Mouse (Mus musculus) MEL (cell line): ENCODE measurements around the gene Tm9sf2. TPM values are rescaled to one million over a fixed set of nuclear protein-coding genes. Genes with fewer than 3 reads are reported as not detected.

Source experiments
- DNase-seq: peaks from one replicate; pipeline ENCODE4 v3.0.0; 2011; ENCODE audit warnings: low read depth, low spot score
- H3K27ac ChIP-seq: 2 replicates; pipeline ENCODE4 v1.5.1; 2012; ENCODE audit warnings: low read depth, mild to moderate bottlenecking, control low read depth, low read length, moderate library complexity; ENCODE audit not compliant: control insufficient read depth
- H3K27me3 ChIP-seq, 2 experiments: fragments of 150-350 bp in 1 of 2; sonication (generic) in 1 of 2; 2 replicates each; pipeline ENCODE4 v1.6.1; 2012; ENCODE audit warnings: low read length in 2 of 2, mild to moderate bottlenecking in 2 of 2, improper control_type of control experiment in 1 of 2, moderate library complexity in 1 of 2; ENCODE audit not compliant: insufficient read depth in 2 of 2, control insufficient read depth in 1 of 2
- H3K36me3 ChIP-seq, 2 experiments: 2 replicates each; pipeline ENCODE4 v1.6.1; 2012 to 2014; ENCODE audit warnings: low read length in 2 of 2, improper control_type of control experiment in 1 of 2, inconsistent platforms in 1 of 2, mild to moderate bottlenecking in 1 of 2; ENCODE audit not compliant: insufficient read depth in 2 of 2, control insufficient read depth in 1 of 2
- H3K4me1 ChIP-seq, 2 experiments: fragments of 150-350 bp in 1 of 2; sonication (generic) in 1 of 2; 2 replicates each; pipeline ENCODE4 v1.6.1; 2012; ENCODE audit warnings: low read length in 2 of 2, improper control_type of control experiment in 1 of 2, mild to moderate bottlenecking in 1 of 2; ENCODE audit not compliant: insufficient read depth in 2 of 2, control insufficient read depth in 1 of 2
- H3K4me3 ChIP-seq, 2 experiments: fragments of 150-350 bp in 1 of 2; sonication (generic) in 1 of 2; 2 replicates each; pipeline ENCODE4 v1.5.1; 2012; ENCODE audit warnings: low read depth in 2 of 2, low read length in 2 of 2, mild to moderate bottlenecking in 2 of 2, moderate library complexity in 2 of 2, control low read depth in 1 of 2, improper control_type of control experiment in 1 of 2; ENCODE audit not compliant: control insufficient read depth in 1 of 2, insufficient read depth in 1 of 2
- H3K79me2 ChIP-seq: 2 replicates; pipeline ENCODE4 v1.6.1; 2012; ENCODE audit warnings: mild to moderate bottlenecking, low read length, moderate library complexity; ENCODE audit not compliant: control insufficient read depth, poor library complexity, insufficient read depth
- H3K9ac ChIP-seq: 2 replicates; pipeline ENCODE4 v1.6.1; 2012; ENCODE audit warnings: low read depth, mild to moderate bottlenecking, control low read depth, low read length, moderate library complexity; ENCODE audit not compliant: control insufficient read depth, poor library complexity, severe bottlenecking
- H3K9me3 ChIP-seq: fragments of 150-350 bp; sonication (generic); replicated peaks from 2 replicates; pipeline ENCODE4 v1.6.1; 2012; ENCODE audit warnings: mild to moderate bottlenecking, low read length, improper control_type of control experiment, moderate library complexity; ENCODE audit not compliant: insufficient read depth
- BHLHE40 ChIP-seq: IDR thresholded peaks from 2 replicates; pipeline ENCODE4 v1.6.1; 2012; ENCODE audit warnings: low read depth, mild to moderate bottlenecking, inconsistent platforms, low read length, improper control_type of control experiment, borderline replicate concordance
- CHD1 ChIP-seq: IDR thresholded peaks from 2 replicates; pipeline ENCODE4 v1.6.1; 2012; ENCODE audit warnings: low read depth, mild to moderate bottlenecking, inconsistent platforms, low read length, improper control_type of control experiment
- CTCF ChIP-seq, 3 experiments: IDR thresholded peaks in 2 of 3; conservative IDR thresholded peaks in 1 of 3; 2 replicates each; pipeline ENCODE4 v1.5.1; 2011 to 2012; ENCODE audit warnings: low read length in 3 of 3, low read depth in 2 of 3, mild to moderate bottlenecking in 2 of 3, improper control_type of control experiment in 1 of 3, inconsistent platforms in 1 of 3, mixed read lengths in 1 of 3, moderate library complexity in 1 of 3; ENCODE audit not compliant: control insufficient read depth in 1 of 3, insufficient read depth in 1 of 3, poor library complexity in 1 of 3, severe bottlenecking in 1 of 3
- E2F4 ChIP-seq: IDR thresholded peaks from 2 replicates; pipeline ENCODE4 v1.6.1; 2011; ENCODE audit warnings: low read depth, low read length, improper control_type of control experiment, borderline replicate concordance
- ELF1 ChIP-seq: IDR thresholded peaks from 2 replicates; pipeline ENCODE4 v1.6.1; 2014; ENCODE audit warnings: low read depth, mild to moderate bottlenecking, inconsistent platforms, low read length, improper control_type of control experiment, moderate library complexity
- EP300 ChIP-seq, 2 experiments: IDR thresholded peaks; 2 replicates each; pipeline ENCODE4 v1.6.1; 2011; ENCODE audit warnings: improper control_type of control experiment in 2 of 2, low read length in 2 of 2, low read depth in 1 of 2, mild to moderate bottlenecking in 1 of 2
- ETS1 ChIP-seq: IDR thresholded peaks from 2 replicates; pipeline ENCODE4 v1.6.1; 2012; ENCODE audit warnings: low read depth, mild to moderate bottlenecking, inconsistent platforms, low read length, improper control_type of control experiment, moderate library complexity
- GABPA ChIP-seq: IDR thresholded peaks from 2 replicates; pipeline ENCODE4 v1.6.1; 2012; ENCODE audit warnings: low read depth, mild to moderate bottlenecking, inconsistent platforms, low read length, improper control_type of control experiment, moderate library complexity
- GATA1 ChIP-seq: IDR thresholded peaks from 2 replicates; pipeline ENCODE4 v1.6.1; 2011; ENCODE audit warnings: low read depth, low read length, improper control_type of control experiment
- HCFC1 ChIP-seq: IDR thresholded peaks from 2 replicates; pipeline ENCODE4 v1.6.1; 2012; ENCODE audit warnings: low read depth, mild to moderate bottlenecking, inconsistent platforms, low read length, improper control_type of control experiment, moderate library complexity
- JUND ChIP-seq: IDR thresholded peaks from 2 replicates; pipeline ENCODE4 v1.6.1; 2011; ENCODE audit warnings: low read depth, mild to moderate bottlenecking, improper control_type of control experiment, low read length
- MAFK ChIP-seq: IDR thresholded peaks from 2 replicates; pipeline ENCODE4 v1.6.1; 2011; ENCODE audit warnings: low read depth, mild to moderate bottlenecking, low read length, improper control_type of control experiment, borderline replicate concordance
- MAX ChIP-seq: IDR thresholded peaks from 2 replicates; pipeline ENCODE4 v1.6.1; 2011; ENCODE audit warnings: low read length, improper control_type of control experiment
- MAZ ChIP-seq: IDR thresholded peaks from 2 replicates; pipeline ENCODE4 v1.6.1; 2012; ENCODE audit warnings: low read depth, mild to moderate bottlenecking, inconsistent platforms, low read length, improper control_type of control experiment
- MEF2A ChIP-seq: IDR thresholded peaks from 2 replicates; pipeline ENCODE4 v1.6.1; 2014; ENCODE audit warnings: low read depth, mild to moderate bottlenecking, inconsistent platforms, low read length, improper control_type of control experiment; ENCODE audit not compliant: poor library complexity, insufficient replicate concordance, severe bottlenecking; ENCODE audit errors: extremely low read depth
- MXI1 ChIP-seq: IDR thresholded peaks from 2 replicates; pipeline ENCODE4 v1.6.1; 2011; ENCODE audit warnings: mild to moderate bottlenecking, low read depth, low read length, improper control_type of control experiment
- MYB ChIP-seq: IDR thresholded peaks from 2 replicates; pipeline ENCODE4 v1.6.1; 2011; ENCODE audit warnings: mild to moderate bottlenecking, low read depth, low read length, improper control_type of control experiment
- MYC ChIP-seq: IDR thresholded peaks from 2 replicates; pipeline ENCODE4 v1.6.1; 2011; ENCODE audit warnings: low read depth, mild to moderate bottlenecking, low read length, improper control_type of control experiment, moderate library complexity
- NELFE ChIP-seq: IDR thresholded peaks from 2 replicates; pipeline ENCODE4 v1.6.1; 2011; ENCODE audit warnings: low read depth, low read length, improper control_type of control experiment
- NRF1 ChIP-seq: IDR thresholded peaks from 2 replicates; pipeline ENCODE4 v1.6.1; 2014; ENCODE audit warnings: low read depth, mild to moderate bottlenecking, inconsistent platforms, low read length, improper control_type of control experiment, moderate library complexity; ENCODE audit not compliant: poor library complexity, insufficient read depth, severe bottlenecking
- POLR2AphosphoS2 ChIP-seq: IDR thresholded peaks from 2 replicates; pipeline ENCODE4 v1.6.1; 2011; ENCODE audit warnings: low read length, improper control_type of control experiment
- POLR2AphosphoS5 ChIP-seq: IDR thresholded peaks from 2 replicates; pipeline ENCODE4 v1.6.1; 2012; ENCODE audit warnings: low read depth, borderline replicate concordance, mild to moderate bottlenecking, inconsistent platforms, low read length, moderate library complexity, mixed read lengths
- RAD21 ChIP-seq: IDR thresholded peaks from 2 replicates; pipeline ENCODE4 v1.6.1; 2011; ENCODE audit warnings: mild to moderate bottlenecking, low read depth, low read length, improper control_type of control experiment
- RCOR1 ChIP-seq: IDR thresholded peaks from 2 replicates; pipeline ENCODE4 v1.6.1; 2012; ENCODE audit warnings: low read depth, mild to moderate bottlenecking, inconsistent platforms, low read length, improper control_type of control experiment
- SIN3A ChIP-seq: IDR thresholded peaks from 2 replicates; pipeline ENCODE4 v1.6.1; 2012; ENCODE audit warnings: low read length, improper control_type of control experiment, inconsistent platforms
- SMC3 ChIP-seq: IDR thresholded peaks from 2 replicates; pipeline ENCODE4 v1.6.1; 2011; ENCODE audit warnings: low read depth, low read length, improper control_type of control experiment
- TAL1 ChIP-seq: IDR thresholded peaks from 2 replicates; pipeline ENCODE4 v1.6.1; 2012; ENCODE audit warnings: mild to moderate bottlenecking, inconsistent platforms, low read length, moderate library complexity, mixed read lengths
- TBP ChIP-seq: IDR thresholded peaks from 2 replicates; pipeline ENCODE4 v1.8.0; 2011; ENCODE audit warnings: low read depth, low read length, improper control_type of control experiment
- TCF12 ChIP-seq: IDR thresholded peaks from 2 replicates; pipeline ENCODE4 v1.6.1; 2014; ENCODE audit warnings: low read depth, mild to moderate bottlenecking, inconsistent platforms, low read length, improper control_type of control experiment, moderate library complexity
- UBTF ChIP-seq: IDR thresholded peaks from 2 replicates; pipeline ENCODE4 v1.6.1; 2012; ENCODE audit warnings: low read depth, mild to moderate bottlenecking, inconsistent platforms, low read length, improper control_type of control experiment, moderate library complexity, borderline replicate concordance; ENCODE audit not compliant: insufficient read depth
- USF1 ChIP-seq: IDR thresholded peaks from 2 replicates; pipeline ENCODE4 v1.6.1; 2014; ENCODE audit warnings: low read depth, mild to moderate bottlenecking, inconsistent platforms, low read length, improper control_type of control experiment, moderate library complexity
- USF2 ChIP-seq, 2 experiments: IDR thresholded peaks; 2 replicates each; pipeline ENCODE4 v1.6.1; 2011 to 2012; ENCODE audit warnings: improper control_type of control experiment in 2 of 2, low read length in 2 of 2, borderline replicate concordance in 1 of 2, inconsistent platforms in 1 of 2, low read depth in 1 of 2, mild to moderate bottlenecking in 1 of 2; ENCODE audit not compliant: insufficient read depth in 1 of 2
- ZC3H11A ChIP-seq: IDR thresholded peaks from 2 replicates; pipeline ENCODE4 v1.6.1; 2012; ENCODE audit warnings: low read depth, mild to moderate bottlenecking, inconsistent platforms, low read length, improper control_type of control experiment
- ZKSCAN1 ChIP-seq: IDR thresholded peaks from 2 replicates; pipeline ENCODE4 v1.6.1; 2012; ENCODE audit warnings: low read depth, mild to moderate bottlenecking, inconsistent platforms, low read length, improper control_type of control experiment, moderate library complexity
- ZMIZ1 ChIP-seq: IDR thresholded peaks from 2 replicates; pipeline ENCODE4 v1.6.1; 2012; ENCODE audit warnings: low read depth, mild to moderate bottlenecking, inconsistent platforms, low read length, improper control_type of control experiment, moderate library complexity
- ZNF384 ChIP-seq: IDR thresholded peaks from 2 replicates; pipeline ENCODE4 v1.6.1; 2012; ENCODE audit warnings: low read depth, mild to moderate bottlenecking, inconsistent platforms, low read length, improper control_type of control experiment
- polyA plus RNA-seq, 2 experiments: library from polyadenylated mRNA; stranded (reverse) in 1 of 2; unstranded in 1 of 2; fragments of >175 nt in 1 of 2; fragments of >200 nt in 1 of 2; gene quantifications; 2 replicates each; pipeline versions ENCODE4 v1.2.1 to v1.2.4; 2012; ENCODE audit warnings: low replicate concordance in 2 of 2, low read depth in 1 of 2; ENCODE audit not compliant: insufficient read length in 2 of 2, insufficient read depth in 1 of 2, missing spikeins in 1 of 2
- total RNA-seq: library from RNA; depleted of rRNA; stranded (reverse); fragments of 300-350 nt; gene quantifications from 2 replicates; pipeline ENCODE4 v1.2.3, GENCODE M21; 2012

Tm9sf2 gene
- total and polyA plus RNA-seq, 3 experiments: 59.6 to 62.7 TPM; not detected in 1

DNA sequence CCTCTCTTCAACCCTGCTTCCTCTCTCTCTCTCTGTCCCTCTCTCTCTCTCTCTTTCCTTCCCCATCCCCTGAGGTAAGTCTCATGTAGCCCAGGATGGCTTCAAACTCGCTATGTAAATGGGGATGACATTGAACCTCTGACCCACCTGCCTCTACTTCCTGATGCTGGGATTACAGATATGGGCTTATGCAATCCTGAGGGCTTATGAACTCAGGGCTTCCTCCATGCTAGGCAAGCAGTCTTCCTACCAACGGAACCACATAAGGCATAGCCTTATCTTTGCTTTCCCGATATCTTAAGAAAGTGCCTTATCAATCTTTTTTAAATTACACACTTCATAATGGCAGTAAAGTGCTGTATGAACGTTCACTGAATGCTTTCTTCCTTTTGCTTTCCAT lies 14.5 kb upstream of the Tm9sf2 start:
- no peak for TF ChIP-seq CTCF (IDR thresholded peaks at IDR 0.05 in 2 of 3, conservative IDR thresholded peaks at IDR 0.05 in 1 of 3; ENCODE audit: control insufficient read depth in 1 of 3, insufficient read depth in 1 of 3, low read depth in 2 of 3, low read length in 3 of 3, poor library complexity in 1 of 3, severe bottlenecking in 1 of 3)
- TF ChIP-seq CHD1: no peak
- no peak for TF ChIP-seq NRF1
- TF ChIP-seq MYB: no peak
- TF ChIP-seq ZNF384: no peak
- no peak for TF ChIP-seq MXI1
- peak; percentile 34; the same call in 1 of the 2 replicates for TF ChIP-seq GATA1
- no peak for TF ChIP-seq MEF2A
- no peak for TF ChIP-seq POLR2AphosphoS5
- peak; percentile 22; the same call in 1 of the 2 replicates for TF ChIP-seq ETS1
- TF ChIP-seq USF1: no peak
- no peak for TF ChIP-seq GABPA
- TF ChIP-seq ELF1: peak; percentile 29; the same call in 1 of the 2 replicates
- no peak for TF ChIP-seq TAL1
- no peak for TF ChIP-seq E2F4
- TF ChIP-seq NELFE: no peak
- no peak for TF ChIP-seq MAZ
- no peak for TF ChIP-seq RAD21
- TF ChIP-seq UBTF: no peak
- no peak for TF ChIP-seq TBP
- no peak for TF ChIP-seq ZMIZ1
- TF ChIP-seq SMC3: no peak
- TF ChIP-seq BHLHE40: no peak
- TF ChIP-seq HCFC1: no peak
- no peak for TF ChIP-seq MAX
- TF ChIP-seq JUND: no peak
- TF ChIP-seq USF2 (IDR thresholded peaks at IDR 0.05; ENCODE audit: borderline replicate concordance in 1 of 2, insufficient read depth in 1 of 2, low read depth in 1 of 2, low read length in 2 of 2): no peak
- TF ChIP-seq RCOR1: no peak
- TF ChIP-seq MYC: no peak
- TF ChIP-seq MAFK: no peak
- no peak for TF ChIP-seq ZKSCAN1
- peak in 1 of 2 experiments; percentile 23; a peak in 1 of 4 replicates for TF ChIP-seq EP300 (IDR thresholded peaks at IDR 0.05; ENCODE audit: low read depth in 1 of 2, low read length in 2 of 2)
- peak; percentile 19; the same call in 1 of the 2 replicates for TF ChIP-seq SIN3A
- no peak for TF ChIP-seq ZC3H11A
- TF ChIP-seq TCF12: peak; percentile 40; the same call in 1 of the 2 replicates
- TF ChIP-seq POLR2AphosphoS2: no peak
- Histone ChIP-seq H3K9ac (no peak overlapping the region), H3K4me3 (no peak overlapping the region), H3K4me1 (peaks cover 11% of the 10 kb centered on the region in 2 experiments), H3K79me2 (no peaks in the 10 kb centered on the region), H3K9me3 (no peaks in the 10 kb centered on the region), H3K36me3 (peaks cover 0 to 6% of the 10 kb centered on the region in 2 experiments; a peak in 2 of 4 replicates), H3K27ac (no peak overlapping the region), H3K27me3 (no peaks in the 10 kb centered on the region)
- peak; percentile 50 for DNase-seq
